In genomic region chr12:15809657-15810056, GRCm38 (mm10) we compare ENCODE assay signal across 8 mouse cellular contexts. TPM values are rescaled to one million over a fixed set of nuclear protein-coding genes. Genes with fewer than 3 reads are reported as not detected.
DNase-seq lines count a peak whose midpoint lies in the region; ATAC-seq and TF ChIP-seq lines count a peak whose summit lies in the region.

No protein-coding gene starts in this region.

- peaks cover 47% of the 10 kb centered on the region for H3K36me3 ChIP-seq in forebrain, embryonic 14.5 days (ENCODE audit: control insufficient read depth, insufficient read depth, low read length)
- H3K36me3 ChIP-seq in midbrain, embryonic 14.5 days (ENCODE audit: control insufficient read depth, insufficient read depth, low read length): peaks cover 46% of the 10 kb centered on the region

- 0 out of 2 replicates have a peak overlapping the region, but pooled peaks have one; percentile 13 for H3K9ac ChIP-seq in forebrain, embryonic 14.5 days (ENCODE audit: low read length)
- H3K9ac ChIP-seq in midbrain, embryonic 14.5 days (replicated peaks; ENCODE audit: low read length): peak overlapping the region; percentile 40; the same call in 1 of the 2 replicates

- peak overlapping the region; percentile 57 for H3K4me2 ChIP-seq in forebrain, embryonic 14.5 days (ENCODE audit: low read length)
- H3K4me2 ChIP-seq in midbrain, embryonic 14.5 days (ENCODE audit: low read length): peak overlapping the region; percentile 78

- 0 out of 2 replicates have a peak overlapping the region, but pooled peaks have one; percentile 28 for H3K27ac ChIP-seq in layer of hippocampus, adult 2 months
- no peak overlapping the region for H3K27ac ChIP-seq in forebrain, embryonic 14.5 days (ENCODE audit: low read depth, low read length)
- H3K27ac ChIP-seq in midbrain, embryonic 14.5 days (replicated peaks; ENCODE audit: low read depth, low read length): 0 out of 2 replicates have a peak overlapping the region, but pooled peaks have one; percentile 2

- DNase-seq in layer of hippocampus, adult 2 months (ENCODE audit: low spot score in 2 of 2): no peak
- DNase-seq in layer of hippocampus, adult 9-11 months: no peak
- DNase-seq in forebrain, embryonic 14.5 days (ENCODE audit: low spot score): peak; percentile 29
- DNase-seq in heart, postnatal 14 days: peak; percentile 38 to 46
- DNase-seq in midbrain, embryonic 14.5 days: peak; percentile 51
- no peak for DNase-seq in layer of hippocampus, postnatal 10 days (ENCODE audit: low spot score in 2 of 2)
- no peak for DNase-seq in layer of hippocampus, postnatal 14 days (ENCODE audit: low spot score in 2 of 2)
- no peak for DNase-seq in B cell, adult 2 months

- no peaks in the 10 kb centered on the region for H3K27me3 ChIP-seq in forebrain, embryonic 14.5 days (replicated peaks; ENCODE audit: control insufficient read depth, insufficient read depth, low read length)
- H3K27me3 ChIP-seq in midbrain, embryonic 14.5 days (ENCODE audit: control insufficient read depth, insufficient read depth, low read length): no peaks in the 10 kb centered on the region

- H3K4me3 ChIP-seq in layer of hippocampus, adult 2 months: no peak overlapping the region; the same call in 1 of the 2 replicates
- peak overlapping the region; percentile 11; the same call in 1 of the 2 replicates for H3K4me3 ChIP-seq in forebrain, embryonic 14.5 days (ENCODE audit: low read depth, low read length)
- H3K4me3 ChIP-seq in midbrain, embryonic 14.5 days (replicated peaks; ENCODE audit: low read depth, low read length): peak overlapping the region; percentile 93

- 69% methylated on average over 7 of the region's 7 CpGs for WGBS in forebrain, embryonic 14.5 days
- 40% methylated on average over 7 of the region's 7 CpGs for WGBS in midbrain, embryonic 14.5 days

- intact Hi-C loops in heart, postnatal 14 days (cut with DNase I): loop anchor here (10.0 kb wide), 2 partner anchors 85 to 345 kb away; no protein-coding TSS in a partner anchor

- TF ChIP-seq CTCF in layer of hippocampus, adult 2 months (conservative IDR thresholded peaks at IDR 0.05): no peak

- no peaks in the 10 kb centered on the region for H3K9me3 ChIP-seq in forebrain, embryonic 14.5 days (replicated peaks; ENCODE audit: control insufficient read depth, low read length)
- no peaks in the 10 kb centered on the region for H3K9me3 ChIP-seq in midbrain, embryonic 14.5 days (ENCODE audit: control insufficient read depth, low read length)

- peaks cover 27% of the 10 kb centered on the region for H3K4me1 ChIP-seq in forebrain, embryonic 14.5 days (ENCODE audit: control insufficient read depth, insufficient read depth, low read length)
- peaks cover 38% of the 10 kb centered on the region for H3K4me1 ChIP-seq in midbrain, embryonic 14.5 days (ENCODE audit: control insufficient read depth, insufficient read depth, low read length)

- no peak for ATAC-seq in forebrain, embryonic 14.5 days
- ATAC-seq in midbrain, embryonic 14.5 days (ENCODE audit: low FRiP score, low TSS enrichment): no peak

RNA-seq across cellular contexts. Expression of gene Trib2, which starts 7.1 kb away (rescaled TPM):
- 10 to 100 TPM; 32.2 to 33.5 TPM for total RNA-seq in layer of hippocampus, adult 2 months (2021)
- 87.4 and 100 TPM in 2 replicates for polyA plus RNA-seq in forebrain, embryonic 14.5 days (2014; fragmentation: Nextera tagmentation; extraction: Ambion mirVana)
- 10 to 100 TPM; 44.2 to 47.2 TPM for total RNA-seq in heart, postnatal 14 days (2021)
- polyA plus RNA-seq in midbrain, embryonic 14.5 days (2014; fragmentation: Nextera tagmentation; extraction: Ambion mirVana): 130 and 167 TPM in 2 replicates
- 10 to 100 TPM; 71.6 to 72.5 TPM for total RNA-seq in layer of hippocampus, postnatal 10 days (2021)
- 10 to 100 TPM; 51.9 to 54.6 TPM for total RNA-seq in layer of hippocampus, postnatal 14 days (2021)

Comparison
In these comparisons a context has a peak if more than half of its experiments do, and no peak if none do; other contexts are left out.
1. DNase-seq: peak in forebrain, embryonic 14.5 days (single experiment), heart, postnatal 14 days (2 of 2) and midbrain, embryonic 14.5 days (single experiment); none in layer of hippocampus, adult 2 months (0 of 2), layer of hippocampus, adult 9-11 months (single experiment), layer of hippocampus, postnatal 10 days (0 of 2), layer of hippocampus, postnatal 14 days (0 of 2) and B cell, adult 2 months (0 of 2).